Mouse (Mus musculus) limb, embryonic 10.5 days (tissue): ENCODE results near the gene Rab8a. TPM values are rescaled to one million over a fixed set of nuclear protein-coding genes. Genes with fewer than 3 reads are reported as not detected.

ENCODE experiments used
- DNase-seq: peaks from one replicate; pipeline ENCODE4 v3.0.0-alpha.2; 2017; ENCODE audit warnings: low spot score
- H3K27ac ChIP-seq: fragments of 300-500 bp; sonication (generic); 2 replicates; pipeline ENCODE4 v1.5.1; 2016; ENCODE audit warnings: mild to moderate bottlenecking
- H3K27me3 ChIP-seq: fragments of 300-500 bp; sonication (generic); 2 replicates; pipeline ENCODE4 v1.6.1; 2016; ENCODE audit warnings: low read depth, mild to moderate bottlenecking; ENCODE audit not compliant: poor library complexity, severe bottlenecking
- H3K36me3 ChIP-seq: fragments of 300-500 bp; sonication (generic); 2 replicates; pipeline ENCODE4 v1.6.1; 2016; ENCODE audit warnings: mild to moderate bottlenecking, moderate library complexity
- H3K4me1 ChIP-seq: fragments of 300-500 bp; sonication (generic); 2 replicates; pipeline ENCODE4 v1.6.1; 2016
- H3K4me3 ChIP-seq: fragments of 300-500 bp; sonication (generic); 2 replicates; pipeline ENCODE4 v1.5.1; 2016; ENCODE audit warnings: mild to moderate bottlenecking, moderate library complexity
- H3K9me3 ChIP-seq: fragments of 300-500 bp; sonication (generic); replicated peaks from 2 replicates; pipeline ENCODE4 v1.6.1; 2016; ENCODE audit warnings: mild to moderate bottlenecking
- WGBS: fragments of 180-500 bp; shearing (Covaris S2); methylation state at CpG from one replicate; pipeline ENCODE4 v1.1.7; 2016; 5-methylcytosine and 5-hydroxymethylcytosine counted together
- polyA plus RNA-seq: library from polyadenylated mRNA; unstranded; fragments of >200 nt; fragmentation: Nextera tagmentation; extraction: Ambion mirVana; gene quantifications from 2 replicates; pipeline ENCODE4 v1.2.1, GENCODE M21; 2016

Gene Rab8a
- polyA plus RNA-seq, 1 experiment from 2014 or later: 139 TPM

DNA sequence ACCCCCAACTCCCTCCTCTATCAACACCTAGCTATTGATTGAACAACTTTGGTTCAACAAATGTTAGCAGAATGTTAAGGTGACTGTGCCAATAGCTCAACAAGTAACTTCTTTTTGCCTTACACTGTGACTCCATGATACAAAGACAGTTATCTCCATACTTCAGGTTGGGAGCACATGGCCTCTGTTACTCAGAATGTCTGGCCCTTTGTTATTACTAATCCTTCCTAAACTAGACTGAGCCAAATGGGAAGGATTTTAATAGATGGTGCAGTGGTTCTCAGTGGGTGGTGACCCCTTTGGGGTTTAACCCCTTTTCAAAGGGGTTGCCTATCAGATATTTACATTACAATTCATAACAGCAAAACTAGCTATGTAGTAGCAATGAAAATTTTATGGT lies 7.6 kb upstream of the Rab8a start:
- H3K36me3 ChIP-seq: peaks cover 60% of the 10 kb centered on the region
- H3K4me3 ChIP-seq: no peak overlapping the region
- H3K27me3 ChIP-seq: no peaks in the 10 kb centered on the region
- no peak overlapping the region for H3K27ac ChIP-seq
- H3K9me3 ChIP-seq: no peaks in the 10 kb centered on the region
- no peak for DNase-seq
- H3K4me1 ChIP-seq: no peaks in the 10 kb centered on the region

DNA sequence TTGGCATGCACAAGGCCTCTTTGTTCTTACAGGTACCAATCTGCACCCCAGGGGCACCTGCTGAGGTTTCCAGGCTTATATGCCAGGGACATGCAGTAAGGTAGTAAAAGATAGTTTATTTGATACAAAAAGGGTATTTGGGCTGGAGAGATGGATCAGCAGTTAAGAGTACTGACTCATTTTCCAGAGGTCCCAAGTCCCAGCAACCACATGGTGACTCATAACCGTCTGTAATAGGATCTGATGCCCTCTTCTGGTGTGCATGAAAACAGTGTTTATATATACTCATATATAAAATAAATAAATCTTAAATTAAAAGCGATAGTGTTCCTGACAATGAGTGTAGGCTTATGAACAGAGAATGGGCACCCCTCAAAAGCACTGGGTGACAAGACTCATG lies 2.9 kb upstream of the Rab8a start:
- DNase-seq: no peak
- no peaks in the 10 kb centered on the region for H3K9me3 ChIP-seq
- peaks cover 21% of the 10 kb centered on the region for H3K4me1 ChIP-seq
- H3K27ac ChIP-seq: no peak overlapping the region
- WGBS: 89% methylated on average over 2 of the region's 2 CpGs
- H3K27me3 ChIP-seq: no peaks in the 10 kb centered on the region
- H3K4me3 ChIP-seq: no peak overlapping the region
- H3K36me3 ChIP-seq: peaks cover 20% of the 10 kb centered on the region

DNA sequence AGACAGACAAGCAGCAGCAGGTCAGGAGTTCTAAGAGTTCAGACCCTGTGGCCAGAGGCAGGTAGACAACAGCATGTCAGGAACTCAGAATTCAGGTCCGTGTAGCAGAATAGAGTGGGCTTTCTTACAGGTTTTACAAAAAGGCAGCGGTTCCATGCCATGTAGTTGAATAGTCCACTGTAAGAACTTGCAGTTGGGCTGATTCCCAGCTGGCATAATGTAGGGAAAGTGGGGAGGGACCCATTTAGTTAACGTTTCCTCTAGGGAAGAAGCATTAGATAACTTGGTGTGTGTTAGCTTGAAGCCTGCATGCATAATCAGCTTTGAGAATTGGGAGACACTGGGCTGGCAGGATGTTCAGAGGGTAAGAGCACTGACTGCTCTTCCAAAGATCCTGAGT lies 2.3 kb upstream of the Rab8a start:
- peaks cover 21% of the 10 kb centered on the region for H3K4me1 ChIP-seq
- DNase-seq: no peak
- 88% methylated on average over 3 of the region's 3 CpGs for WGBS
- H3K27ac ChIP-seq: no peak overlapping the region
- H3K9me3 ChIP-seq: no peaks in the 10 kb centered on the region
- no peaks in the 10 kb centered on the region for H3K27me3 ChIP-seq
- peaks cover 20% of the 10 kb centered on the region for H3K36me3 ChIP-seq
- H3K4me3 ChIP-seq: no peak overlapping the region

DNA sequence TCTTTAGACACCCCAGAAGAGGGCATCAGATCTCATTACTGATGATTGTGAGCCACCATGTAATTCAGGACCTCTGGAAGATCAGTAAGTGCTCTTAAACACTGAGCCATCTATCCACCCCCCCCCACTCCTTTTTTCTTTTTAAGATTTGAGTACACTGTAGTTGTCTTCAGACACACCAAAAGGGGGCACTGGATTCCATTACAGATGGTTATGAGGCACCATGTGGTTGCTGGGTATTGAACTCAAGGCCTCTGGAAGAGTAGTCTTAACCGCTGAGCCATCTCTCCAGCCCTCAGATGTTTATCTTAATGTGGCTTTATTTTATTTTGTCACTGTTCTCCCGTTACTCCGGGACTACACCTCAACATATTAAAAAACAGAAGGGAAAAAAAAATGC lies 993 bp upstream of the Rab8a start:
- H3K4me3 ChIP-seq: peak overlapping the region; percentile 95
- DNase-seq: no peak
- peaks cover 23% of the 10 kb centered on the region for H3K36me3 ChIP-seq
- no peaks in the 10 kb centered on the region for H3K27me3 ChIP-seq
- no peaks in the 10 kb centered on the region for H3K9me3 ChIP-seq
- H3K4me1 ChIP-seq: peaks cover 21% of the 10 kb centered on the region
- 67% methylated on average over 3 of the region's 3 CpGs for WGBS
- H3K27ac ChIP-seq: peak overlapping the region; percentile 89

DNA sequence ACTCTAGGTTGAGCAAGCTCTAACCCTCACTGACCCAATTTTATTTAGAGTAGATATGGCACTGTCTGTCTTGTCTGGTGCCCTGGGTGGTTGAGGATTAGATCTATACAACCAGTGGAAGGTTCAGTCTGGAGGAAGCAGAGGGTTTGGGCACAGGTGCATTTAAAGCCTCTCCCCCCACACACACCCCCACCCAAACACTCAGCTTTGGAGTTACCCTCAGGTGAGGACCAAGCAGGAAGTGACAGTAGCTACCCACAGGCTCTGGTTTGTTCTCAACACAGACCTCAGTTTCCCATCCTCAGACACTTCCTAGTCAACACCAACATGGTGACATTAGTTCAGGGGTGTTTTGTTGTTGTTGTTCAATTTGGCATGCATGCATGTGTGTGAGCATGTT lies 1.8 kb downstream of the Rab8a start:
- DNase-seq: no peak
- Histone ChIP-seq H3K27ac (no peak overlapping the region), H3K9me3 (no peaks in the 10 kb centered on the region), H3K4me3 (peak overlapping the region; percentile 95; the same call in 1 of the 2 replicates), H3K36me3 (peaks cover 50% of the 10 kb centered on the region), H3K4me1 (peaks cover 21% of the 10 kb centered on the region), H3K27me3 (no peaks in the 10 kb centered on the region)

DNA sequence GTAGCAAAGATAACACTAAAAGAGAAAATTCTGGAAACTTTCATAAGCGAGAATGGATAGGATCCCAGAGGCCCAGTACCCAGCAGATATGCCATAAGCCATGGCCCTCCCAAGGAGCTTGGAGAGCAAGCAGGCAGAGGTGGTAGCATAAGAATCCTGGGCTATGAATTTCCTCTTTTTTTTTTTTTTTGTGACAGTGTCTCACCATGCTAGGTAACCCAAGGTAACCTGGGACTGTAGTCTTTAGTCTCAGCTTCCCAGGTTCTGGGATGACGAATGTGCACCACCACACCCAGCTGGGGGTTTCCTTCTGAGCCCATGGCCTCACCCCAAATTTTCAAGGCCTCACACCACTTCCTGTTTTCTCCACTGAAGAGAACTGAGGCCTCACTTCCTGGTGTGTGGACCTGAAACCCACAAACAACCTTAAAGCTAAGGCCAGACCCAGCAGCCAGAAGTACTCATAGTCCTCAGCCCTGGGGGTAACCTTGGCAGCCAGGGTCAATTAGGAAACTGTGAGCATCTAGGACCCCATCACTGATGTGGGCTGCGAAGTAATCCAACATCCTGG lies 8.2 kb downstream of the Rab8a start:
- no peak overlapping the region for H3K4me3 ChIP-seq
- no peak for DNase-seq
- no peaks in the 10 kb centered on the region for H3K27me3 ChIP-seq
- H3K4me1 ChIP-seq: no peaks in the 10 kb centered on the region
- no peaks in the 10 kb centered on the region for H3K9me3 ChIP-seq
- peaks cover 99% of the 10 kb centered on the region for H3K36me3 ChIP-seq
- no peak overlapping the region for H3K27ac ChIP-seq
- 91% methylated on average over 3 of the region's 3 CpGs for WGBS

DNA sequence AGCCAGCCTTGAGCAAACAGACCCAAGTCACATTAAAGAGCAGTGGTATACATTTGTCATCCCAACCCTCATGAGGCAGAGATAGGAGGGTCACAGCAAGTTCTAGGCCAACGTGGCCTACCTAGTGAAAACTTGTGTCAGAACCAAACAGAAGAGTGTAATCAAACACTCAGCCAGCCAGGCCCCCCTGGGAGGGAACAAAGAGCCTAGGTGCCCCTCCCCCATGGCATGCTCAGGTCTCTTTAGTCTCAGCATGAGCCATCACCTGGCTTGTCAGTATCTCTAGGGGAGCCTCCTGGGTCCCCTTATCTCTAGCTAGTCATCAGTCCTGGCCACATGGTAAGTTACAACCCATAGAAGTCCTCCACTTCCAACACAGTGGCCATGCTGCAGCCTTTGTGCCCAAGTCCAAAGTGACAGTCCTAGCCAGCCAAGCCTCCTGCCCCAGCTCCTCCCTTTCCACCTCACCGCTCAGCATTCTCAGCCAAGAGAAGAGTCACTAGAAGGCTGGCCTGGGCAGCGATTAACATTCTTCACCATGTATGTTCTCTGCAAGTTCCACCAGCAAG lies 8.8 kb downstream of the Rab8a start:
- no peak for DNase-seq
- Histone ChIP-seq H3K4me1 (no peaks in the 10 kb centered on the region), H3K27ac (no peak overlapping the region), H3K4me3 (no peak overlapping the region), H3K36me3 (peaks cover 99% of the 10 kb centered on the region), H3K27me3 (no peaks in the 10 kb centered on the region), H3K9me3 (no peaks in the 10 kb centered on the region)
- WGBS: 71% methylated on average over 3 of the region's 3 CpGs

DNA sequence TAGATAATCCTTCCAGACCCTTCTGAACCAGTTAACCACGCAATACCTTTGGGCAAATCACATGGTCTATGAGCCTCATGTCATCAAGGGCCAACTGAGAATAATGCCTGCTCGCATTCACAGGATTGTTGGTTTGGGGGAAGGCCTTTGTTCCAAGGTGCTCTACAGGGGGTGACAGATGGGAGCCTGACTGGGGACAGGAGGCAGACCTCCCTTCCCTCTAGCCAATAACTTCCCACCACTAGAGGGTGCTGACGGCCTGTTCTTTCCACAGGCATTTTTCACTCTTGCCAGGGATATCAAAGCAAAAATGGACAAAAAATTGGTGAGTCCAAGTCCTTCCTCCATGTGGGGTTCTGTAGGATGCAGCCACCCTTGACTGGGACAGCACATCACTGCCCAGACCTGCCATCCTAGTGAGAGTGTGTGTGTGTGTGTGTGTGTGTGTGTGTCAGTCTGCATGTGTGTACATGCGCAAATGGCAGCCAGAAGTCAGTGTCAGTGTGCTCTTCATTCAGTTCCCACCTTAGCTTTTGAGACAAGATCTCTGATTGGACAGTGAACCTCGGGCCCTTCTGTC lies 16.4 kb downstream of the Rab8a start:
- Histone ChIP-seq H3K27ac (no peak overlapping the region), H3K27me3 (no peaks in the 10 kb centered on the region), H3K9me3 (no peaks in the 10 kb centered on the region), H3K36me3 (peaks cover 96% of the 10 kb centered on the region), H3K4me3 (no peak overlapping the region), H3K4me1 (no peaks in the 10 kb centered on the region)
- DNase-seq: peak; percentile 66
- WGBS: 69% methylated on average over 5 of the region's 5 CpGs

DNA sequence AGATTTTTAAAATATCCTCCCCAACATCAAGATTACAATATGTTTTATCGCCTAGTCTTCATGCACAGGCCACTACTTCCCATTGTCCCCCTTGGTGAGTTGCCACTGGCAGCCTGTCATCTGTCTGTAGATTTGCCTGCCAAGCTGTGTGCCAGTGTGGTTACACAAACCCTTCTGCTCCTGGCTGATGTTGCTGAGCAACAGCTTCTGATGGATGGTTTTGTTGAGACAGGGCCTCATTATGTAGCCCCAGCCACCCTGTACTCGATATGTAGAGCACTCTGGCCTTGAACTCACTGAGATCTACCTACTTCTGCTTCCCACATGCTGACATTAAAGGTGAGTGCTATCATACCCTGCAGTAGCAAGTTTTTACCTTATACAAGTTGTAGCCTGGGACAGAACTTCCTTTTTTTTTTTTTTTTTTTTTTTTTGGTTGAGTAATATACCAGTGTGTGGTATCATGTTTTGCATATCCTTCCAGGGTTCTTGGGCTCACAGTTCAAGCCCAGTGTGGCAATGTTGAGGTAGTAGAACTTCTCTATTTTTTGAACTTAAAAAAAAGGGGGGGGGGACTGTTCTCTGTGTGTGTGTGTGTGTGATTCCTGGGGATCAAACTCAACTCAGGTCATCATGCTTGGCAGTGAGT lies 22.7 kb downstream of the Rab8a start:
- DNase-seq: no peak
- Histone ChIP-seq H3K9me3 (no peaks in the 10 kb centered on the region), H3K4me3 (no peak overlapping the region), H3K4me1 (no peaks in the 10 kb centered on the region), H3K36me3 (peaks cover 34% of the 10 kb centered on the region), H3K27ac (no peak overlapping the region), H3K27me3 (no peaks in the 10 kb centered on the region)
- 74% methylated on average over 2 of the region's 2 CpGs for WGBS

DNA sequence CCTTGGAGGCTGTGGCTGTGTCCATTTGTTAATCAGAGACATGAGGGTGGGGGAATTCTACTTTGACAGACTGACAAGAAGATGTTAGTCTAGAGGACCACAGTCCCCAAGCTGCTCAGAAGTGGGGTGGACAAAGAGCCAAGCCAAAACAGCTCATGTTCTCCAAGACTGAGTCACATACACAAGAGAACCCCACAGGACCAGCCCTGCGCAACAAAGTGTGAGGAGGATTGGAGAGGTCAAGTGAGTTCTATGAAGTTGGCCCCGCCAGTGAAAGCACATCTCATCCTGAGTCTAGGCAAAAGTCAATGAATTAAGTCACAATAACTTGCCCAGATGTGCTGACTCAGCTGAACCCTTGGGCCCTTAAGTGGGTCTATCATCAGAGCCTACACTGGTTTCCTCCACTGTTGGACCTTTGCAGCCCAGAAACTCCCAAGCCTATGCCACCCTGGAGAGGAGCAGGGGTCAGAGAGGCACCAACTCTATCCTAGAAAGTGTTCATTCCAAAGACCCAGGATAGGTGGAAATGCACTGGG lies 26.9 kb downstream of the Rab8a start:
- no peak overlapping the region for H3K27ac ChIP-seq
- no peaks in the 10 kb centered on the region for H3K9me3 ChIP-seq
- H3K36me3 ChIP-seq: no peaks in the 10 kb centered on the region
- no peak overlapping the region for H3K4me3 ChIP-seq
- no peaks in the 10 kb centered on the region for H3K27me3 ChIP-seq
- DNase-seq: no peak
- no peaks in the 10 kb centered on the region for H3K4me1 ChIP-seq
- WGBS: 80% methylated on average over 2 of the region's 2 CpGs

DNA sequence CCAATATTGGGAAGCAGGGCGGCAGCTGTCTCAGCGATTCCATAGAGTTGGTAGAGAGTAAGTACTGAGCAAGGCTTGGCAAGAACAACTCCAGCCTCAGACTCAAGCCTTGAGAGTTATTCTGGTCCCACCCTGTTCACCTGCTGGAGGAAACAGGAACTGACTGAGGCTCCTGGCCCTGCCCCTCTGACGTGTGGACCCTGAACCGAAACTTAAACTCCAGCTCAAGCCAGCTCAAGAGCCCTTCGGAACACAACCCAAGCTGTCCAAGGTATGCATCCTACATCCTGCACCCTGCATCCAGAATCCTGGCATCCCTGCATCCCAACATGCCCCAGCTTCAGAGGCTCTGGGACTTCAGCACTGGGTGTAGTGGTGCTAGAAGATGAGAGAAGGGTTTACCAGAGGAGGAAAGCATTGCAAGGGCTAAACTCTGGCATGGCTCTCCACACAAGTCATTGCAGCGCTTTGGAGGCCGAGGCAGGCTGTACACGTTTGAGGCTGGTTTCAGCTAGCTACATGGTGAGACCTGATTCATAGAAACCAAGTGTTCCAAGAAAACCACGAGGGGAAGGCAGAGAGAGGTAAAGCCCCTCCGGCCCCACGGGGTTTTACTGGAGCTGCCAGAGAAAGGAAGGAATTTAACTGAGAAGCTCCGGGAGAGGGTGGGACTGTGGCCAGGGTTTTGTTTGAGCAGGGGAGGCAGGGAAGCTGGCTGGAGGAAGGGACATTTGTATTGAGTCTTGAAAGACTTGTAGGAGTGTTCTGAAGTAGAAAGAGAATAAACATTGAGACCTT lies 28.6 kb downstream of the Rab8a start, which contains the start of gene Hsh2d:
TSS of gene Hsh2d (plus strand) at position 222 of the 798 bp plus-strand sequence.
- Histone ChIP-seq H3K4me1 (no peaks in the 10 kb centered on the region), H3K27ac (no peak within 1 kb of the TSS), H3K27me3 (no peaks in the 10 kb centered on the region), H3K36me3 (no peaks in the 10 kb centered on the region), H3K4me3 (no peak within 1 kb of the TSS), H3K9me3 (no peaks in the 10 kb centered on the region)
- 79% methylated on average over 12 of the region's 12 CpGs for WGBS
- DNase-seq: no peak

DNA sequence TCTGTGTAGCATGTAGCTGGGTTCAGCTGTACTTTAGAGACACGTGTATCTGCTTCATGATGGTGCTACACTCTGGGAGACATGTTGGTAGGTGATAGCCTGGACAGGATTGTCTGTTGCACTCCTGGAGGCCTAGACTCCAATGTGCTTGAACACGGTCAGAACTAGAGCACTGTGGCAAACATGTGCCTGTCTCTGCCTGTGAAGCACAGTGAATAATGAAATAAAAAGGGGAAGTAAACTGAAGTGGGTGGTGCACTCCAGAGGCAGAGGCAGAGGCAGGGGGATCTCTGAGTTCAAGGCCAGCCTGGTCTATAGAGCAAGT lies 29.2 kb downstream of the Rab8a start:
- H3K4me1 ChIP-seq: no peaks in the 10 kb centered on the region
- 94% methylated on average over 2 of the region's 2 CpGs for WGBS
- no peaks in the 10 kb centered on the region for H3K9me3 ChIP-seq
- H3K36me3 ChIP-seq: no peaks in the 10 kb centered on the region
- H3K4me3 ChIP-seq: no peak overlapping the region
- H3K27ac ChIP-seq: no peak overlapping the region
- DNase-seq: no peak
- no peaks in the 10 kb centered on the region for H3K27me3 ChIP-seq

DNA sequence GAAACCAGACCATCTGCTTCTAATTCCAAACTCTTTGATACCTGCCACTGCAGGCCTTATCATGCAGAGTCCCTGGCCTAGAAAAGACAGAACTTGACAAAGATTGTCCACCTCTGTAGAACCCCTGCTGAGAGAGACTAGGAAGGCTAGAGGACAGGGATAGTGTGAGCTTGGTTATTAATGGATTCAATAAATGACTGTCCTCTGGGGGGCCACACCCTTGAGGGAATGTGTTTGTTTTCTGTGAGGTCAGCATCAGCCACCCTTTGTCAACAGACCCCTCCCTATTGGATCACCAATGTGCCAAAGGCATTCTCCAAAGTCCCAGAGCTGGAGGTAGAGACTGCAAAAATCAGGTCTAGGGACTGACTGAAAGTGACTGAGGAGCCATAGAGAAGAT lies 31.1 kb downstream of the Rab8a start:
- no peak overlapping the region for H3K4me3 ChIP-seq
- no peaks in the 10 kb centered on the region for H3K36me3 ChIP-seq
- DNase-seq: no peak
- no peaks in the 10 kb centered on the region for H3K4me1 ChIP-seq
- no peaks in the 10 kb centered on the region for H3K27me3 ChIP-seq
- no peak overlapping the region for H3K27ac ChIP-seq
- H3K9me3 ChIP-seq: no peaks in the 10 kb centered on the region
